Mouse (Mus musculus): ENCODE results near the gene Ereg. TPM values are rescaled to one million over a fixed set of nuclear protein-coding genes. Genes with fewer than 3 reads are reported as not detected.

Gene Ereg
- polyA plus RNA-seq, 1 experiment = not detected

- Histone ChIP-seq H3K4me1 (ENCODE audit: control insufficient read depth, insufficient read depth, insufficient read length, low read length) (no peaks in the 10 kb centered on the region), H3K27ac (replicated peaks; ENCODE audit: low read depth, low read length) (no peak overlapping the region), H3K4me3 (ENCODE audit: insufficient read depth, low read depth, low read length) (no peak overlapping the region)
Measured at GRCm38 (mm10) chr5:91085291-91085690, 10.9 kb downstream of the Ereg start.

- Histone ChIP-seq H3K4me1 (ENCODE audit: control insufficient read depth, insufficient read depth, insufficient read length, low read length) (no peaks in the 10 kb centered on the region), H3K4me3 (ENCODE audit: insufficient read depth, low read depth, low read length) (no peak overlapping the region), H3K27ac (replicated peaks; ENCODE audit: low read depth, low read length) (no peak overlapping the region)
Measured at GRCm38 (mm10) chr5:91090301-91090700, 15.9 kb downstream of the Ereg start.

GRCm38 (mm10) chr5:91097911-91098614 lies 23.6 kb downstream of the Ereg start:
- Histone ChIP-seq H3K4me1 (ENCODE audit: control insufficient read depth, insufficient read depth, insufficient read length, low read length) (no peaks in the 10 kb centered on the region), H3K4me3 (ENCODE audit: insufficient read depth, low read depth, low read length) (no peak overlapping the region), H3K27ac (replicated peaks; ENCODE audit: low read depth, low read length) (no peak overlapping the region)

- no peak overlapping the region for H3K4me3 ChIP-seq (ENCODE audit: insufficient read depth, low read depth, low read length)
- no peaks in the 10 kb centered on the region; the same call in 1 of the 2 replicates for H3K4me1 ChIP-seq (ENCODE audit: control insufficient read depth, insufficient read depth, insufficient read length, low read length)
- H3K27ac ChIP-seq (replicated peaks; ENCODE audit: low read depth, low read length) = no peak overlapping the region
Measured at GRCm38 (mm10) chr5:91101742-91102141, 27.3 kb downstream of the Ereg start.

- H3K4me1 ChIP-seq (ENCODE audit: control insufficient read depth, insufficient read depth, insufficient read length, low read length) = no peaks in the 10 kb centered on the region; the same call in 1 of the 2 replicates
- H3K4me3 ChIP-seq (ENCODE audit: insufficient read depth, low read depth, low read length) = no peak overlapping the region
Measured at GRCm38 (mm10) chr5:91103943-91104665, 29.7 kb downstream of the Ereg start.

GRCm38 (mm10) chr5:91106248-91106647 lies 31.8 kb downstream of the Ereg start:
- no peaks in the 10 kb centered on the region; the same call in 1 of the 2 replicates for H3K4me1 ChIP-seq (ENCODE audit: control insufficient read depth, insufficient read depth, insufficient read length, low read length)
- H3K4me3 ChIP-seq (ENCODE audit: insufficient read depth, low read depth, low read length) = no peak overlapping the region
- H3K27ac ChIP-seq (replicated peaks; ENCODE audit: low read depth, low read length) = no peak overlapping the region

More at GRCm38 (mm10) chr5:91103943-91104665, 29.7 kb downstream of the Ereg start:
- no peak overlapping the region for H3K27ac ChIP-seq (replicated peaks; ENCODE audit: low read depth, low read length)

GRCm38 (mm10) chr5:91110023-91110670 lies 35.7 kb downstream of the Ereg start:
- Histone ChIP-seq H3K4me1 (ENCODE audit: control insufficient read depth, insufficient read depth, insufficient read length, low read length) (no peaks in the 10 kb centered on the region), H3K4me3 (ENCODE audit: insufficient read depth, low read depth, low read length) (no peak overlapping the region), H3K27ac (replicated peaks; ENCODE audit: low read depth, low read length) (no peak overlapping the region)

- no peaks in the 10 kb centered on the region for H3K4me1 ChIP-seq (ENCODE audit: control insufficient read depth, insufficient read depth, insufficient read length, low read length)
- no peak overlapping the region for H3K4me3 ChIP-seq (ENCODE audit: insufficient read depth, low read depth, low read length)
- no peak overlapping the region for H3K27ac ChIP-seq (replicated peaks; ENCODE audit: low read depth, low read length)
Measured at GRCm38 (mm10) chr5:91111019-91111418, 36.6 kb downstream of the Ereg start.

- H3K27ac ChIP-seq (replicated peaks; ENCODE audit: low read depth, low read length) = no peak overlapping the region
- no peaks in the 10 kb centered on the region for H3K4me1 ChIP-seq (ENCODE audit: control insufficient read depth, insufficient read depth, insufficient read length, low read length)
- H3K4me3 ChIP-seq (ENCODE audit: insufficient read depth, low read depth, low read length) = no peak overlapping the region
Measured at GRCm38 (mm10) chr5:91113967-91114366, 39.5 kb downstream of the Ereg start.

GRCm38 (mm10) chr5:91114574-91114973 lies 40.2 kb downstream of the Ereg start:
- no peaks in the 10 kb centered on the region for H3K4me1 ChIP-seq (ENCODE audit: control insufficient read depth, insufficient read depth, insufficient read length, low read length)
- no peak overlapping the region for H3K4me3 ChIP-seq (ENCODE audit: insufficient read depth, low read depth, low read length)
- H3K27ac ChIP-seq (replicated peaks; ENCODE audit: low read depth, low read length) = no peak overlapping the region

GRCm38 (mm10) chr5:91118618-91119017 lies 44.2 kb downstream of the Ereg start:
- Histone ChIP-seq H3K4me3 (ENCODE audit: insufficient read depth, low read depth, low read length) (no peak overlapping the region), H3K27ac (replicated peaks; ENCODE audit: low read depth, low read length) (no peak overlapping the region), H3K4me1 (ENCODE audit: control insufficient read depth, insufficient read depth, insufficient read length, low read length) (no peaks in the 10 kb centered on the region)

GRCm38 (mm10) chr5:91123404-91123803 lies 49.0 kb downstream of the Ereg start:
- Histone ChIP-seq H3K4me3 (ENCODE audit: insufficient read depth, low read depth, low read length) (no peak overlapping the region), H3K4me1 (ENCODE audit: control insufficient read depth, insufficient read depth, insufficient read length, low read length) (no peaks in the 10 kb centered on the region), H3K27ac (replicated peaks; ENCODE audit: low read depth, low read length) (no peak overlapping the region)

- Histone ChIP-seq H3K4me1 (ENCODE audit: control insufficient read depth, insufficient read depth, insufficient read length, low read length) (no peaks in the 10 kb centered on the region), H3K4me3 (ENCODE audit: insufficient read depth, low read depth, low read length) (no peak overlapping the region), H3K27ac (replicated peaks; ENCODE audit: low read depth, low read length) (no peak overlapping the region)
Measured at GRCm38 (mm10) chr5:91124140-91124539, 49.7 kb downstream of the Ereg start.

- Histone ChIP-seq H3K4me3 (ENCODE audit: insufficient read depth, low read depth, low read length) (no peak overlapping the region), H3K27ac (replicated peaks; ENCODE audit: low read depth, low read length) (no peak overlapping the region), H3K4me1 (ENCODE audit: control insufficient read depth, insufficient read depth, insufficient read length, low read length) (no peaks in the 10 kb centered on the region)
Measured at GRCm38 (mm10) chr5:91126623-91127022, 52.2 kb downstream of the Ereg start.

- Histone ChIP-seq H3K27ac (replicated peaks; ENCODE audit: low read depth, low read length) (no peak overlapping the region), H3K4me3 (ENCODE audit: insufficient read depth, low read depth, low read length) (no peak overlapping the region), H3K4me1 (ENCODE audit: control insufficient read depth, insufficient read depth, insufficient read length, low read length) (no peaks in the 10 kb centered on the region)
Measured at GRCm38 (mm10) chr5:91134961-91135360, 60.5 kb downstream of the Ereg start.
